Mouse (Mus musculus): ENCODE results near the gene BC005624.
A peak's percentile ranks its signal among the peaks of the same experiment; 100 is the strongest.
"Not testable (repeated sequence)": the region's sequence is repeated elsewhere in the genome, so short reads cannot be mapped to it uniquely, and the experiment has no call there.

The BC005624 gene

DNA sequence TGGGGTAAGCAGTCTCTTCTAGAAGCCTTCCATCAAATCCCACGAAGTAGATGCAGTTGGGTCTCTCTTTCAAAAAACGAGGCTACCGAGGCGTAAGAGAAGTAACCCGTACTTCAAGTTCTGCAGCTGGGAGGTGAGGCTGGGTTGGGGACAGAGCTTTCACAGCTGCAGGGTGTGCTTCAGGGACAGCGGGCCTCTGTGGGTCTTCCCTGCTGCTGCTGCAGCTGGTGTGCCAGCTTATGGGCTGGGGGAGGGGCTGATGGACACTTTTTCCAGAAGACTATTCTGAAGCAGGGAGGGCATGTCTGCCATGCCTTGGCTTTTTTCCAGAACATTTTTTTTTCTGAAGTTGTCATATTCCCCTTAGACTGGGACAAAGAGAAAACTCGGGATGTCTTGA lies 1.0 kb upstream of the BC005624 start:
- peak in 1 of 2 experiments; percentile 24 for DNase-seq (ENCODE audit: low spot score in 2 of 2)

DNA sequence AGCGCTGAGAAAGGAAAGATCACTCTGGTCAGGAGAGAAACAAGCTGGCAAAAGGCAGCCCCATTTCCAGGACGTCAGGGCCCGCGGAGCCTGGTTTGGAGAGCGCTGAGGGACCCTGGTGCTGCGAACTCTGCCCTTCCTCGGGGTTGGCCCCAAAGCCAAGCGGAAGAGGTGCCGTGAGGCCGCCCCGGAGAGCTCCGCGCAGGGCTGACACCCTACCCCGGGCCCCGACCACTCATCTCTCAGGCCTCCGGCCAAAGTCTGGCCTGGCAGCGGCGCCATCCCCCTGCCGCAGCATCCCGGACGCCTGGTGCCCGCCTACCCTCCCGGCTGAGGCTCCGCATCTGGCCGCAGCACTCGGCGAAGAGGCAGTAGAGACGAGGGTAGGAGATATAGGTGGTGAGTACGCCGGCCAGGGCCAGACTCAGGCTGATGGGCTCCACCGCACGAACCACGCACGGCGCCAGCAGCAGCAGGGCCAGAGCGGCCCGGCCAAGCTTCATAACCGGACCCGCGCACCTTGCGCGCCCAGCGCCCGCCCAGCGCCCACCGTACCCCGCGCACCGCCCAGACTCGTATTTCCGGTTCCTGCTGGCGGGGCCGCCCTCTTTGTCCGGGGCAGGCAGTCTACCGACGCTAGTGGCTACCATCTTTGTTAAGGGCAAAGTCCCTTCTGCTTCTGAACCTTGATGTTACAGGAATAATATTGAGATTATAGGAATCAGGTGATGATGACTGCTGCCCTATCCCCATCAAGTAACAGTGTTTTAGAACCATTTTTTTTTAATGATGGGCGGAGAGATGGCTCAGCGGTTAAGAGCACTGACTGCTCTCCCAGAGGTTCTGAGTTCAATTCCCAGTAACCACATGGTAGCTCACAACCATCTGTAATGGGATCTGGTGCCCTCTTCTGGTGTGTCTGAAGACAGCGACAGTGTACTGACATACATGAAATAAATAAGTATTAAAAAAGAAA lies 14.4 kb downstream of the BC005624 start, which contains the start of gene Tor1a:
Tor1a (minus strand) TSS at position 582 of the 976 bp plus-strand sequence.
- DNase-seq (ENCODE audit: low spot score in 2 of 2): peak; percentile 77 to 91

DNA sequence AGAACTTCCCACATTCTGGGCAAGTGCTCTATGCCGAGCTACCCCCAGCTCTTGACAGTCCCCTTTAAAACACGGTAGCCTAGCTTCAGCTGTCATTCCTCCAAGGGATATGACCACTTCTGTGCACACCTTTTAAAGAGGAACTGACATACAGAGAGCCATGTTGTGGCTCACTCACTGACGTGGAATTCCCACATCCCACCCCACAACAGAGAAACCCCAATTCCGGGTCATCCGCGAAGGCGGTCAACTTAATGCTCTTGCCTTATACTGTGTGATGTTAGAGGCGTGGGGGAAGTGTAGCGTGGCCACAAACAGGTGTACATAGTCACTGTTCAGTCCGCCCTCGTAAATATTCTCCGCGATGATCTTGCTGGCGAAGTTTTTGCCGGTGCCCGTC lies 15.2 kb downstream of the BC005624 start:
- DNase-seq (ENCODE audit: low spot score in 2 of 2): no peak

DNA sequence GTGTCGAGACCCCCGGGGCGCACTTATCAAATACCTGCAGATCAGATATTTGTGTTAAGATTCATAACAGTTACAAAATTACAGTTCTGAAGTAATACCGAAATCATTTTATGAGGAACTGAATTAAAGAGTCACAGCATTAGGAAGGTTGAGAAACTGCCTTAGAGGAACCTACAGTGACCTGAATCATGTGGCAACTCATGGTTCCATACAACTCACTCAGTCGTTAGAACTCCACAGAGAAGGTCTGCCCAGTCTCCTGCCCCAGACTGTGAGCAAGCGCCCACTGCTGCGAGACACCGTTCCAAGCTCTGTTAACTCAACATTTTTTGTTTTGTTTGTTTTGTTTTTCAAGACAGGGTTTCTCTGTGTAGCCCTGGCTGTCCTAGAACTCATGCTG lies 16.4 kb downstream of the BC005624 start:
- no peak for DNase-seq (ENCODE audit: low spot score in 2 of 2)

DNA sequence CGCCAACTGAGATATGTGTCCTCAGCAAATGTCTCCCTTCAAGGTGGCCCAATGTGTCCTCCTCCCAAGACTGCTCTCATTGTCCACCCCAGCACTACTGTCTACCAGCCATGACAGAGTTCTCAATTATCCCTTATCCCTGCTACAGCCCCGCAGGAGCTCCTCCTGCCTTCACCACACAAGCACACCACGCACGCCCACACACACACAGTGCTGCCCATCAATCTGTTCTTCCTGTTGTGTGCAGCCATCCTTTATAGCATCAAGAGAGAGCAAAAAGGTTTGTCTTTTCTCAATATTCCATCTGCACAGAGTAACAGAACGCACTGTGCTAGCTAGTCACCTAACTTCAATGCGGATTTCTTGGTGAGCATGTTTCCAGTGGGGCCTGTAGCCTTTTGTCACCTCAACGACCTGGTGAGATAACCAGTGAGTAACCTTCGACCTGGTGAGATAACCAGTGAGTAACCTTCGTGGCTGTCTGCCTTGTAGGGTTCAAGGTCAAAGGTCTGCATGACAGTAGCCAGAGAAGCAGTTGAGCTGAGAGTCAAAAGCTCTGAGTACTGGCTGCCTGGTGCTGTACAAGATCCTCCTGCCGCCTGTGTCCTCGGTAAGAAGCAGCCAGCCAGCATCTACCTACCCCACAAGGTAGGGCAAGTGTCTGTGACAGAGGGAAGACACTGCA lies 19.3 kb downstream of the BC005624 start:
- DNase-seq (ENCODE audit: low spot score in 2 of 2): no peak

DNA sequence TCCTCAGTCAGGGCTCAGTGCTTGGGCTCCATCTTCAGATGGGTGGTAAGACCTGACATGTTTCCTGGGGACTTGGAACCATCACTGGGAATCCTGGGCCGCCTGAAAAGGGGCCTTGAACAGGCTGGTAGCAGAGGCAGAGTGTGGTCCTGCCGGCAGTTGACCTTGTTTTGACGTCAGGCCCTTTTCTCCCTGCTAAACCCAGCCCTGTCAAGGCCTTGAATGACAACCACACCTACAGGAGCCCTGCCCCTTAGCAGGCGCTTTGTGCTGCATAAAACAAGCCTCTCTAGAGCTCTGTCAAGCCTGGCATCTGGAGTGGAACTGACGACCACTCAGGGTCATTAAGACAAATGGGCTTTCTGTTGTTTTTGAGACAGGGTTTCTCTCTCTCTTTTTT lies 22.1 kb downstream of the BC005624 start:
- no peak for DNase-seq (ENCODE audit: low spot score in 2 of 2)

DNA sequence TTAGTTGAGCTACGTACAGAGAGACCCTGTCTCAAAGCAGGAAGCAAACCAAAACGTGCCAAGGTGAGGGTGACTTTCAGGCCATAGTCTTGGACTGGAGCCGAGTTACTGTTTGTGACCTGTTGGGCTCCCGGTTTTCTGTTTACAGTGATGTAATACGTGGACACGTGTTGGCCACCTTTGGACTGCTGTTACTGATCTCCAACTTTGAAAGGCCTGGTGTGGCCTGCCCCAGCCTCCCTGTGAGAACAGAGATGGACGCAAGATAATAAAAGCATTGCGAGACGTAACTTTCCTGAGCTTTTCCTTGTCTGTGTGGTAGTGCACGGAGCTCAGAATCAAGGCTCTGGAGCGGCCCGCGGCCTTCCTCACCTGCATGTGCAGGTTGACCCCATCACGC lies 23.3 kb downstream of the BC005624 start:
- DNase-seq (ENCODE audit: low spot score in 2 of 2): no peak

DNA sequence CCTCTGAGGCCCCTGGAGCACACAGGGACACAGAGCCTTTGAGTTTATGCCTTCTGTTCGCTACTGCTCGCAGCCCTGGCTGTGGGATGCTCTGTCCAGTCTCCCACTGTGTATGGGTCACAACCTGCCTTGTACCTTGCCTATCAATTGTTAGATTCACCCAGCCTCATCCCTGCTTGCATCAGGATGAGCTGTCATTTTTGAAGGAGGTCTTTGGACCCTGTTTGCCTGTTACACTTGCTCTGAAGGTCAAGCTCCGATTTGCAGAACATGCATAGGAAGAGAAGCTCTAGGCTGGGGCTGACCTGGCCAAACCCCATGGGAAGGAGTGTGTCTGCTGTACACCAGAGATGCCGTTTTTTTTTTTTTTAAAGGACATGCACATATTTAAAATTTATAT lies 24.5 kb downstream of the BC005624 start:
- no peak for DNase-seq (ENCODE audit: low spot score in 2 of 2)

DNA sequence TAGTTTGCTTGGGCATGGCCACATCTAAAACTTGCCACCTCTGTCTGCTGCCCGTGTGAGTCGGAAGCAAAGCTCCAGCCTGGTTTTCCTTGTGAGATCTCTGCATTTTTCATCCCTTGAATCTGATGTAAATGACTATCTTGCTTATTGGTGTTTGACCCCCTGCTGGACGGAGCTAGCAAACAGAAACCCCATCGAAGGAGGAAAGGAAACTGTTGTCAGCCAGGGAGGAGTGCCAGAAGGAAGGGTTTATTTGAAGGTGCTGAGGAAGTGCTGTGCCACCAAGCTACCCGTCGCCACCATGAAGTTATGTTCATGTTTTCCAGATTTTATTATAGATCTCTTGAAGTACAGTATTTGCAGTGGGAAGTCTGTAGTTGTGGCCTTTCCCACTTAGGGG lies 27.2 kb downstream of the BC005624 start:
- DNase-seq (ENCODE audit: low spot score in 2 of 2): no peak

DNA sequence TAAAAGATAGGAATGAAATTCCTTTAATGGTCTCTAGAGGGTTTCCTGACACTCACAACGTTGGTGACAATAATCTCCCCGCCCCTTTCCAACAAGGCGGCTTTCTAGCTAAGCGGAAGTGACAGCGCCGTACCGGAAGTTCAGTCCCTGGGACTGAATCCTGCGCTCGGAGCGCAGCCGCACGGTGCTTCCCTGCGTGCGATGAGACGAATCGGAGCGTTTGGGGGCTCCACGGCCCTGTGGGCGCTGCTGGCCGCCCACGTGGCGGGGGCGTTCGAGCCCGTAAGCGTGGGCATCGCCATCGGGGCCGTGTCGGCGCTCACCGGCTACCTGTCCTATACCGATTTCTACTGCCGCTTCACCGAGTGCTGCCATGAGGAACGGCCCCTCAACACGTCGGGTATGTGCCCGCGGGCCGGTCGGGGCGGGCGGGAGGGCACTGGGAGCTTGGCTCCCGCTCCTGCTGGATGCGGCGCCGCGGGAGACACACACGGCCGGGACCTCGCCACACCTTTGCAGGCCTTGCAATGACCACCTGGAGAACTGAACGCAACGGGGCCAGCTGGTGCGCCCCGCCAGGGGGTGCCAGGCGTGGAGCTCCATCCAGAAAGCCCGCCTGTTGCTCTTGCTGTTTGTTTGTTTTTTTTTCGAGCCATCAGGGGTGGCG lies 29.0 kb downstream of the BC005624 start, which contains the start of gene Tor1b:
Tor1b (plus strand) TSS at position 136 of the 667 bp plus-strand sequence.
- peak; percentile 67 to 81 for DNase-seq (ENCODE audit: low spot score in 2 of 2)

DNA sequence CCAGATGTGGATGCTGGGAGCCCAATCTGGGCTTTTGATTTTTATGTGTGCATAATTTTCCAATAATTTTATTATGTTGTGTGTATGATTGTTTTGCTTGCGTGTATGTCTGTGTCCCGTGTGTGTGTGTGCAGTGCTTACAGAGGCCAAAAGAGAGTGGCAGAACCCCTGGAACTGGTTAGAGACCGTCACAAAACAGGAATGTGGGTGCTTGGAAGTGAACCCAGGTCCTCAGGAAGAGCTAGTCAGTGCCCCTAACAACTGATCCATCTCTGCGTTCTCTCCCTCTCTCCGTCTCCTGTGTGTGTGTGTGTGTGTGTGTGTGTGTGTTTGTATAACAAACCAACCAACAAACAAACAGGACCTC lies 29.6 kb downstream of the BC005624 start:
- DNase-seq (ENCODE audit: low spot score in 2 of 2): no peak

DNA sequence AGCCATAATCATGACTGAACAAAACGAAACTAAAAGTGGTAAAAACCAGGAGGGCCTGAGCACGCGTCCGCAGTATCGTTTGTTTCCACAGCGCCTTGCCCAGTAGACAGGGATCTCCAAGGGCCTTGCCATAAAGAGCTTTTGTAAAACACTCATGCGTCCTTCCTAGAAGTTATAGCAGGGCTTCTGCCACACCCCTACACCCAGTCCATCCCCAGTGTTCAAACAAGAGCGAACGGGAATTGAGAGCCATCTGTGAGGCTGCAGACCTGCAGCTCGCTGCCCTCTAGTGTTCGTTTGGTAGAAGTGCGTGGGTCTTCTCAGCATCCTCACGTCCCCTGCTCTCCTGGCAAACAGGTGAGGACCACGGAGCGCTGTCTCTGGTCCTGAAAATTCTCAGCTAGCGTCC lies 39.4 kb downstream of the BC005624 start:
- peak in 1 of 2 experiments; percentile 50 for DNase-seq (ENCODE audit: low spot score in 2 of 2)

DNA sequence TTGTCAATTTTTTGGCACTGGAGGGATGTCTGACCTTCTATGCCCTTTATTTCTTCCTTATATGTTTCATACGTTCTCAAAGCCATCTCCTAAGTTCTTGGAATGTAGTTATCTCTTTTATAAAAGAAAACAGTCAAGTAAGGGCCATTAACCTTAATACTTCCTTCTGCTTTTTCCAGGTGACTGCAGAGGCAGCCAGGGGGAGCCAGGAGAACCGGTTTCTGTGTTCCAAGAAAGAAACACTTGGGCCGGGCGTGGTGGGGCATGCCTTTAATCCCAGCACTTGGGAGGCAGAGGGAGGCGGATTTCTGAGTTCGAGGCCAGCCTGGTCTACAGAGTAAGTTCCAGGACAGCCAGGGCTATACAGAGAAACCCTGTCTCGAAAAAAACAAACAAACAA lies 39.9 kb downstream of the BC005624 start:
- not testable (repeated sequence) for DNase-seq (ENCODE audit: low spot score in 2 of 2)

DNA sequence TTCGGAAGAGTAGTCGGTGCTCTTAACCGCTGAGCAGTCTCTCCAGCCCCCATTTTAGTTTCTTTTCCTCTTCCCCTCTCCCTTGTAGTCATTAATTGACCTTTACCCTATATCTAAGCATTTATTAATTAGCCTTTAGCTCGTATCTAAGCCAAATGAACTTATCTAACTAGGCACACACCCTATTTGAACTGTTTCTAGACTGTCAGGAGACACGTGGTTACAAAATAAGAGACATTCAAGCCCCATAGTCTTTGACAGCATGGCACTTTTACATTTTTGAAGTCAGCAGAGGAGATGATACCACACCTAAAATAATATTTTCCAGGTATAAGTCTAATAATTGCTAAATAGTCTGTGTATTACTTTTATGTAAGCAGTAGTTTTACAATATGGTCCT lies 40.4 kb downstream of the BC005624 start:
- no peak for DNase-seq (ENCODE audit: low spot score in 2 of 2)

DNA sequence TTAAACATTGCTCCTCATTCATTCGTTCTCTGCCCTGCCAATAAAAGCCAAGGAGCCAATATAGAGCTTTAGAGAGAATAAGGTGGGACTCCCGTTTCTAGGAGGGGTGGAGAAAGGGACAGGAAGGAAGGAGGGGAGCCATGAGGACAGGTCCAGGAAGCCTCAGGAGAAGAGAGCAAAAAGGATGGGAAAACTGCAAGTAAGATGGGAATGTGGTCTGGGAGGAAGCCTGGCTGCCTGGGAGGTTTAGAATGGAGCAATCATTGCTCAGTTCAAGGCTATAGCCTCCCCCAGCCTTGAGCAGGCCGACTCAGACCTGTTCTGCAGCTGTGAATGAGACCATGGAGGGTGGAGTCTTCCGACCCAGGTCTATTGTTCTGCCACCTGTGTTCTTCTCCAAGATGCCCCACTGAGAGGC lies 43.4 kb downstream of the BC005624 start:
- no peak for DNase-seq (ENCODE audit: low spot score in 2 of 2)

DNA sequence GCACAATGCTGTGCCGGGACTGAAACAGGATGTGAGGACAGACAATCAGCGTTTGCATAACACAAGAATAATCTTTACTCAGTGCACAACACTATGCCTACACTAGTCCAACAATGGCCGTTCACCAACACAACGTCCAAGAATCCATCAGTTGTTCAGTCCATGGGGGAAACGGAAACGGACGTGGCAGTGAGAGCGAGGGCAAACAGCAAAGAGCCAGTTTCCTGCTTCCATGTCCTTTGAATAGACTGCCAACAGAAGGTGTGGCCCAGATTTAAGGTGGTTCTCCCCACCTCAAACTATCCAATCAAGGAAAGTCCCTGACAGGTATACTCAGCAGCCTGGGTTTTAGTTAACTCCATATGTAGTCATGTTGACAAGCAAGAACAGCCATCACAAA lies 44.3 kb downstream of the BC005624 start:
- no peak for DNase-seq (ENCODE audit: low spot score in 2 of 2)

DNA sequence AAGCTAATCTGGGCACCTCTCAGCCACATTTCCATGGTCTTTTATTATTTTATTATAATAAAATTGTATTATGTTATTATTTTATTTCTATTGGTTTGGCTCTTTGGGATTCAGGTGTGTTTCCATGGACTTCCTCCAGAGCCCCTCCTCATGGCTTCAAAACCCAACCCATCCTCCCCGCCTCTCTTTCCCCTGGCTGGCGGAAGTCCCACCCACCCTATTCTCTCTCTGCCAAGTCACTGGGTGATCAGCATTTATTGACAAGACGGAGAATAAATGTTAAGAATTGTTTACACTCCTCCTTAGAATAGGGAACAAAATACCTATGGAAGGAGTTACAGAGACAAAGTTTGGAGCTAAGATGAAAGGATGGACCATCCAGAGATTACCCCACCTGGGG lies 45.2 kb downstream of the BC005624 start:
- no peak for DNase-seq (ENCODE audit: low spot score in 2 of 2)

DNA sequence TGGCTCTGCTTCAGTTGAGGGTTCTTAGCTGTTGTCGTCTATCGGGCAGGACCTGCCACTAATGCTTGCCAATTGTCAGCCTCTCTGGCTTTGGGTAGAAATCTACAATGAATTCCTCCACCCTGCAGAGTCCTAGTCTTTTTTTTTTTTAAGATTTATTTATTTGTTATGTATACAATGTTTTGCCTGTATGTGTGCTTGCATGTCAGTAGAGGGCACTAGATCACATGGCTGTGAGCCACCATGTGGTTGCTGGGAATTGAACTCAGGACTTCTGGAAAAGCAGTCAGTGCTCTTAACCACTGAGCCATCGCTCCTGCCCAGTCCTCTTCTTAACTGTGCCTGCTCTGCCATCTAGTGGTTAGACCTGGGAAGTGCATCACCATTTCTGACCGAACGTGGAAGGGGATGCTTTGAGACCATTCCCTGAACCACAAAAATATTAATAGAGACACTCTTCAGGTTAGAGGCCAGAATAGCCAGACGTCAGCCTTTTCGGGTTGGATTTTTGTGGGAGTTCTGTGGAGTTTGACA lies 48.0 kb downstream of the BC005624 start:
- DNase-seq (ENCODE audit: low spot score in 2 of 2): peak; percentile 66 to 84

DNA sequence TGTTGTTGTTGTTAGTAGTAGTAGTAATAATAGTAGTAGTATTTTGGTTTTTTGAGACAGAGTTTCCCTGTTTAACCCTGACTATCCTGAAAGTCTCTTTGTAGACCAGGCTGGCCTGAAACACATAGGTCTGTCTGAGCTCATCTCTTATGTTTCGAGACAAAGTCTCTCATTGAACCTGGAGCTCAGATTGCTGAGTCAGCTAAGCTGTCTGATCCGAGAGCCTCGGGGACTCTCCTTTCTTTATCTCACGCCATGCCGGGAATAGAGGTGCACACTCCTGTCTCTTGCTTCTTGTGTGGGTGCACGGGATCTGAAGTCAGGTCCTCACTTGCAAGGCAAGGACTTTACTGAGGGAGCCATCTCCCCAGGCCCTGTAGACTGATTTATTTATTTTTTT lies 49.0 kb downstream of the BC005624 start:
- DNase-seq (ENCODE audit: low spot score in 2 of 2): no peak

DNA sequence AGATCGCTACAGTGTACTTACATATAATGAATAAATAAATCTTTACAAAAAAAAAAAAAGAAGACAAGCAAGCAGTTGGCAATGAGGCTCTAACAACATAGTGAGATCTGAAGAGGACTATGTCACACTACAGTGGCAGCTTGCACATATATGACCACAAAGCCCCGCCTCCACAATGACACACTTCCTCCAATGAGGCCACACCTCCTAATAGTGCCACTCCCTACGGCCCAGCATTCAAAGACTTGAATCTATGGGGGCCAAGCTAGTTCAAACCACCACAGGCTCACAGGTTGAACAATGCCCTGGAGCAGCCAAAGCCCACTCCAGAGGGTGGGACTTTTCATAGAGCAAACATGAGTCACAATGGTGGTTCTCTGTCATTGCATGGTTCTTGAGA lies 50.1 kb downstream of the BC005624 start:
- DNase-seq (ENCODE audit: low spot score in 2 of 2): no peak

DNA sequence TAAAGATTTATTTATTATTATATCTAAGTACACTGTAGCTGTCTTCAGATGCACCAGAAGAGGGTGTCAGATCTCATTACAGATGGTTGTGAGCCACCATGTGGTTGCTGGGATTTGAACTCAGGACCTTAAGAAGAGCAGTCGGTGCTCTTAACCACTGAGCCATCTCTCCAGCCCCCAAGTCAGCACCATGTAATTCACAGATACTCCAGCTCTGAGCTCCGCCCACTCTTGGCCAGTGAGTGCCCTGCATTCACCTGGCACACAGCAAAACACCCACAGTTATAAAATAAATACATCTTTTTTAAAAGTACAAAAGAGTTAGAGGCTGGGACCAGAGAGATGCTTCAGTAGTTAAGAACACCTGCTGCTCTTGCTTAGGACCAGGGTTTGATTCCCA lies 51.2 kb downstream of the BC005624 start:
- DNase-seq (ENCODE audit: low spot score in 2 of 2): not testable (repeated sequence)

DNA sequence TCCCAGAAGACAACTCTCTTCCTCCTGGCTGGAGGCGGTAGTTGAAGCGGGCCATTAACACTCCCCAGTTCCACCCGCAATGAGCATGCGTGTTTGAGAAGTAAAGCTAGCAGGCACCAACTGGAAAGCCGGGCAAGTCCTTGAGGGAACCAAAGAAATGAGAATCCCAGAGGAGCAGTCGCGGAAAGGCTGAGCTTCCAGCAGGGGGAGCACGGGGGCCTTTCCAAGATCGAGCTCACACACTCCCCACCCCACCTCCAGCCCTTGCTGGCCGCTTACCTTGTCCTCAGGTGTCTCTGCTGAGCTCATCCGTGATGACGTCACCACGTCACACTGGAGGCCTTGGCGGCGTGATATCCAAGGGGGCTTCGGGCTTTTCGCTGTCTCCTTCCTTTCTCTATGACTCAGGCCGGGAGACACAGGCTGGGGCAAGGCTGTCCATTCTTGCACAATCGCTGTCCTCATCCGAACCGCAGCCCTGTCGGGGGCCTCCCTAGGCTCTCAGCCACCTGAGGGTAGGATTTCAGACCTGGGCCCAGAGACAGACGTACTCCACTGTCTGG lies 52.4 kb downstream of the BC005624 start, which contains the start of gene Ptges:
Ptges (minus strand) TSS at position 381 of the 563 bp plus-strand sequence.
- peak; percentile 55 to 69 for DNase-seq (ENCODE audit: low spot score in 2 of 2)
